Mouse (Mus musculus): ENCODE measurements at regions not wholly inside any gene's neighbourhood (a gene's known extent, or its start where the extent isn't known, plus 50 kb on each side); places are given as distances from the start of the nearest gene placed in this dataset.
A peak's percentile ranks its signal among the peaks of the same experiment; 100 is the strongest.

DNA sequence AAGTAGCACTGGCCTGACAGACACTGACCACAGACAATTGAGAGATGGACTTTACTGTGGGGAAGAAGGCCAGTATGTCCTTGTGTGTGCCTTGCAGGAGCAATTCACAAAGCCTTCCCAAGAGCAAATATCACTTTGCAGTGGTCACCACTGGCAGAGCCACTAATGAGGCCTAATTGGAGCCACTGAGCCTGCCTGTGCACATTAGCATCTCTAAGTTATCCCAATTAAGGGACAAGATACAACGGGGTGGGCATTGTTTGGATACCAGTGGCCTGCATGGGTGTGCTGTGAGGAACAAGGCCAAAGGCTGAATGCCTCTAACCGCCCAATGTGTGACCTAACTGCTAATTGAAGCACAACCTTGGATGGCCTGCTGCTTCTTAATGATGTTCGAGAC is 433.4 kb upstream of the Ptbp2 start:
- TF ChIP-seq FOSL1 (IDR thresholded peaks at IDR 0.05; ENCODE audit: insufficient read depth, low read length, poor library complexity, severe bottlenecking) (no peak), CTCF (IDR thresholded peaks at IDR 0.05; ENCODE audit: control insufficient read depth, insufficient read depth, insufficient read length) (no peak), MYOD1 (IDR thresholded peaks at IDR 0.05; ENCODE audit: control insufficient read depth, insufficient read length, low read depth) (no peak), USF1 (IDR thresholded peaks at IDR 0.05; ENCODE audit: low read depth) (no peak), CEBPB (IDR thresholded peaks at IDR 0.05; ENCODE audit: low read depth) (no peak), MAX (IDR thresholded peaks at IDR 0.05) (no peak), MYOG (IDR thresholded peaks at IDR 0.05; ENCODE audit: control insufficient read depth, extremely low read depth, insufficient read length) (no peak)
- Histone ChIP-seq H3K36me3 (ENCODE audit: control insufficient read depth, insufficient read depth) (no peaks in the 10 kb centered on the region), H3K79me3 (ENCODE audit: low read depth) (no peaks in the 10 kb centered on the region), H3ac (ENCODE audit: control insufficient read depth, insufficient read length, low read depth) (no peak overlapping the region), H3K27me3 (ENCODE audit: control insufficient read depth, insufficient read depth, insufficient read length) (no peaks in the 10 kb centered on the region), H3K4me3 (ENCODE audit: insufficient read depth, poor library complexity, severe bottlenecking) (no peak overlapping the region), H3K79me2 (ENCODE audit: control insufficient read depth, insufficient read depth) (no peaks in the 10 kb centered on the region)

DNA sequence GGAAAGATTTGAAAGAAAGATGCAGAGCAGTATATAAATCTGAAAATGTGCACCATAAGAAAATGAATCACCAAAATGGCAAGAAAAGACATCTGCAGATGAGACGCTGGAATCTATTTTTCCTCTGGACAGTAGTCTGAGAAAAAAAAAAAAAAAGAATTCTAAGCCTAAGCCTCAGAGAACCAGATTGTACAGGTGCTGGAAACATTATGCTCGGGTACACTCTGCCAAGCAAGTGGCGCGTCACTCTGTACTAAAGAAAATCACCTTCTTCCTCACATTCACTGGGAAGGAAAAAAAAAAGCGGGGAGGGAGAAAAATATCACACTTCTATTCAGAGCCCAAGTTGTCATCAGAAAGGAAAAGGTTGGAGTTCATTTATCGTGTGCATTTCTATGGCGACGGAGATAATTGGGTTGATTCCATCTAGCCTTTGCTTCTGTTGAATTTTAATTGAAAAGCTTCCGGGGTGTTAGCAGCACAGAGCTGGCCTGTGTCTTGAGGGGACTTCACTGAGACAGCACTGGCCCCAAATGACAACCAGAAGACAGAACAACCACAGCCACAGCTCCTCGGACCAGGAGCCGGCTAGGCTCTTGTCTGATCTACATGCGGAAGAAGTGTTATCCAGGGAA is 430.5 kb upstream of the Ptbp2 start:
- Histone ChIP-seq H3K79me2 (ENCODE audit: control insufficient read depth, insufficient read depth) (no peaks in the 10 kb centered on the region), H3K4me3 (ENCODE audit: insufficient read depth, poor library complexity, severe bottlenecking) (no peak overlapping the region), H3K27me3 (ENCODE audit: control insufficient read depth, insufficient read depth, insufficient read length) (no peaks in the 10 kb centered on the region), H3ac (ENCODE audit: control insufficient read depth, insufficient read length, low read depth) (no peak overlapping the region), H3K79me3 (ENCODE audit: low read depth) (no peaks in the 10 kb centered on the region), H3K36me3 (ENCODE audit: control insufficient read depth, insufficient read depth) (no peaks in the 10 kb centered on the region)
- TF ChIP-seq CTCF (IDR thresholded peaks at IDR 0.05; ENCODE audit: control insufficient read depth, insufficient read depth, insufficient read length) (no peak), MAX (IDR thresholded peaks at IDR 0.05) (no peak), MYOG (IDR thresholded peaks at IDR 0.05; ENCODE audit: control insufficient read depth, extremely low read depth, insufficient read length) (no peak), MYOD1 (IDR thresholded peaks at IDR 0.05; ENCODE audit: control insufficient read depth, insufficient read length, low read depth) (no peak), USF1 (IDR thresholded peaks at IDR 0.05; ENCODE audit: low read depth) (no peak), CEBPB (IDR thresholded peaks at IDR 0.05; ENCODE audit: low read depth) (no peak), FOSL1 (IDR thresholded peaks at IDR 0.05; ENCODE audit: insufficient read depth, low read length, poor library complexity, severe bottlenecking) (no peak)

DNA sequence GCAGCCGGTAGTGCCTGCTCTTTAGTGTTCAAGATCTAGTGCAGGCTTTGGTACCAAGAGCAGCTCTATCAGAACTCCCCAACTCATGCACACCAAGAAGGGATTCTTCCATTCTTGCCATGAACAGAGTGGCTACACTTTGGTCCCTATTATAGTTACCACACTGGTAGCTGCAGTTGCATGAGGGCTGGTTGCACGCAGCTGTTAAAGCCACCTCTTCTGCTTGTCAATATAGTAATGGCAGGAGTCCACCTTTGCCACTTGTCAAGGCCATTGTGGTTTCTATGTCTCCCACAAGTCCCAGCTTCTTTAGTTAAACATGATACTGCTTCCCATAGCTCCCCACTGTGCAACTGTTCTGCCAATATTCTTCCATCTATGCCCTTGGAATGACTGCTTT is 415.1 kb upstream of the Ptbp2 start:
- H3K79me2 ChIP-seq (ENCODE audit: control insufficient read depth, insufficient read depth), result no peaks in the 10 kb centered on the region
- no peaks in the 10 kb centered on the region for H3K36me3 ChIP-seq (ENCODE audit: control insufficient read depth, insufficient read depth)
- H3ac ChIP-seq (ENCODE audit: control insufficient read depth, insufficient read length, low read depth), result no peak overlapping the region
- no peaks in the 10 kb centered on the region for H3K27me3 ChIP-seq (ENCODE audit: control insufficient read depth, insufficient read depth, insufficient read length)
- no peak overlapping the region for H3K4me3 ChIP-seq (ENCODE audit: insufficient read depth, poor library complexity, severe bottlenecking)
- no peaks in the 10 kb centered on the region for H3K79me3 ChIP-seq (ENCODE audit: low read depth)
- TF ChIP-seq CEBPB (IDR thresholded peaks at IDR 0.05; ENCODE audit: low read depth) (no peak), FOSL1 (IDR thresholded peaks at IDR 0.05; ENCODE audit: insufficient read depth, low read length, poor library complexity, severe bottlenecking) (no peak), MYOD1 (IDR thresholded peaks at IDR 0.05; ENCODE audit: control insufficient read depth, insufficient read length, low read depth) (no peak), MAX (IDR thresholded peaks at IDR 0.05) (no peak), CTCF (IDR thresholded peaks at IDR 0.05; ENCODE audit: control insufficient read depth, insufficient read depth, insufficient read length) (no peak), USF1 (IDR thresholded peaks at IDR 0.05; ENCODE audit: low read depth) (no peak), MYOG (IDR thresholded peaks at IDR 0.05; ENCODE audit: control insufficient read depth, extremely low read depth, insufficient read length) (no peak)

DNA sequence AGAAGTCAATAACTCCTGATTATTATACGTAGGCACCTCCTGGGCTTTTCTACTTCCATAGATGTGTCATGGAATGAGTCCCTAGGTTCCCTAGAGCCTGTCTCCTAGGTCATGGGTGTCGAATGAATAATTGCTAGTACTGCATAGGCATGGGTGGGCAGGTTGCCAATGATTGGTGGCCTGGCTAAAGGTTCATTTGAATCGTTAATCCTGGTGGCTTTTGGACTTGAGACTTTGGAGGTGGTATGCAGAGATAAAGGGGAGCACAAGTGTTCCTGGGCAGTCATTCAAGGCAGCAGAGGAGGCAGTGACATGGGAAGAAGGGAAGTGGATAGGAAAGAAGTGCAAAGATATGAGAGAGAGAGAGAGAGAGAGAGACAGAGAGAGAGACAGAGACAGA is 410.2 kb upstream of the Ptbp2 start:
- Histone ChIP-seq H3K79me2 (ENCODE audit: control insufficient read depth, insufficient read depth) (no peaks in the 10 kb centered on the region), H3K4me3 (ENCODE audit: insufficient read depth, poor library complexity, severe bottlenecking) (no peak overlapping the region)
- no peak for TF ChIP-seq USF1 (IDR thresholded peaks at IDR 0.05; ENCODE audit: low read depth)
- no peak for TF ChIP-seq FOSL1 (IDR thresholded peaks at IDR 0.05; ENCODE audit: insufficient read depth, low read length, poor library complexity, severe bottlenecking)
- TF ChIP-seq CEBPB (IDR thresholded peaks at IDR 0.05; ENCODE audit: low read depth), result no peak
- TF ChIP-seq MYOD1 (IDR thresholded peaks at IDR 0.05; ENCODE audit: control insufficient read depth, insufficient read length, low read depth), result no peak
- TF ChIP-seq MYOG (IDR thresholded peaks at IDR 0.05; ENCODE audit: control insufficient read depth, extremely low read depth, insufficient read length), result no peak
- TF ChIP-seq CTCF (IDR thresholded peaks at IDR 0.05; ENCODE audit: control insufficient read depth, insufficient read depth, insufficient read length), result no peak
- TF ChIP-seq MAX (IDR thresholded peaks at IDR 0.05), result no peak

DNA sequence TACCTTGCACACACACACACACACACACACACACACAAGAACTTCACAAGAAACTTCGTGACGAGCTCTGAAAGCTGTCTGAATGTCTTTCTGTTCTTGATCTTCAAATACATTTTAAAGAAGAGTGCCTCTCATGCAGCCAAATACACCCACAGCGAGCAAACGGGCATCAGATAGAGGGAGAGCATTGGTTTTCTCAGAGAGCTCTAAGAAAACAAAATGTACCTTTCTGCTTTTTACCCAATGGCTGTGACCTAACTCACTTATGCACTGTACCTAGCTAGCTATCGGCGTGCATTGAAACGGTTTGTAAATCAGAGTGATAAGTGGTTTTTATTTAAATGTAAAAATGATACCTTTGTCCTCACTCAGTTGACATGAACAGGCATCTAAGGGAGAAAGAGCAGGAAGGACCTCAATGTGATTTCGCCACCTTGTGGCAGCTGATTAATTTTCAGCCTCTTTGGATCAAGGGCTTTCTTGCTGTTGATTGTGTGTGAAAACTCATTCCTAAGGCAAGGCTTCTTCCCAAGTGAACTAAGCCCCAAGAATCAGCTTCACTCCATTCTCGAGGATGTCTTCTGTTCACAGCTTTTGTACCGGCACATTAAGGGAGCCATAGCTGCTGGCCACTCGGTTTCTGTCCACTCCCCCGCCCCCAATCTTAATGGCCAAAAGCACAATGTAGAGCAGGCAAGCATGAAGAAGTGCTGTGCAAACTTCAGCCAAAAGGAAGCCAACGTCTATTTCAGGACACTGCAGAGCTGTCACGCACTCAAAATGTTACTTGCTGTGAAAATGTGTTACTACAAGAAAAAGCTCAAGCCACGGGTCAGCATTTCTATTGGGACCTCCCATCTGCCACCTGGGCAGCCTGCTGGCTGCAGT is 408.4 kb upstream of the Ptbp2 start:
- Histone ChIP-seq H3K79me3 (ENCODE audit: low read depth) (no peaks in the 10 kb centered on the region), H3ac (ENCODE audit: control insufficient read depth, insufficient read length, low read depth) (no peak overlapping the region), H3K36me3 (ENCODE audit: control insufficient read depth, insufficient read depth) (no peaks in the 10 kb centered on the region), H3K79me2 (ENCODE audit: control insufficient read depth, insufficient read depth) (no peaks in the 10 kb centered on the region), H3K27me3 (ENCODE audit: control insufficient read depth, insufficient read depth, insufficient read length) (no peaks in the 10 kb centered on the region), H3K4me3 (ENCODE audit: insufficient read depth, poor library complexity, severe bottlenecking) (no peak overlapping the region)
- peak; percentile 29 for TF ChIP-seq CTCF (IDR thresholded peaks at IDR 0.05; ENCODE audit: control insufficient read depth, insufficient read depth, insufficient read length)
- TF ChIP-seq USF1 (IDR thresholded peaks at IDR 0.05; ENCODE audit: low read depth), result no peak

More for the DNA sequence above, 410.2 kb upstream of the Ptbp2 start:
- H3K36me3 ChIP-seq (ENCODE audit: control insufficient read depth, insufficient read depth), result no peaks in the 10 kb centered on the region
- no peaks in the 10 kb centered on the region for H3K79me3 ChIP-seq (ENCODE audit: low read depth)
- H3ac ChIP-seq (ENCODE audit: control insufficient read depth, insufficient read length, low read depth), result no peak overlapping the region
- H3K27me3 ChIP-seq (ENCODE audit: control insufficient read depth, insufficient read depth, insufficient read length), result no peaks in the 10 kb centered on the region
